18 mouse cellular contexts compared by ENCODE assay signal in genomic region chr17:28406471-28406870, GRCm38 (mm10). TPM values are rescaled to one million over a fixed set of nuclear protein-coding genes. Genes with fewer than 3 reads are reported as not detected.
A peak's percentile ranks its signal among the peaks of the same experiment; 100 is the strongest.
DNase-seq lines count a peak whose midpoint lies in the region; ATAC-seq lines count a peak whose summit lies in the region.
"Had no signal": no experiment of that assay in that cellular context is flagged by ENCODE, and none has a peak within 500 bp of the region (broad histone marks: within the 10 kb centered on the region; RNA-seq: fewer than 3 reads in every experiment).

No protein-coding gene starts in this region.

- H3K4me1 ChIP-seq in forebrain, embryonic 16.5 days (replicated peaks; ENCODE audit: control insufficient read depth, insufficient read depth, low read length): peaks cover 12% of the 10 kb centered on the region
- H3K4me1 ChIP-seq in heart, embryonic 10.5 days: no peaks in the 10 kb centered on the region
- H3K4me1 ChIP-seq: hindbrain, embryonic 10.5 days; intestine, embryonic 15.5 days; midbrain, embryonic 12.5 days; neural tube, embryonic 15.5 days had no signal

- H3K9me3 ChIP-seq in forebrain, embryonic 16.5 days (ENCODE audit: control insufficient read depth, low read length): no peaks in the 10 kb centered on the region
- no peaks in the 10 kb centered on the region for H3K9me3 ChIP-seq in heart, embryonic 10.5 days
- H3K9me3 ChIP-seq: hindbrain, embryonic 10.5 days; intestine, embryonic 15.5 days; limb, embryonic 13.5 days; neural tube, embryonic 15.5 days had no signal

- H3K27me3 ChIP-seq in forebrain, embryonic 16.5 days (replicated peaks; ENCODE audit: control insufficient read depth, insufficient read depth, low read length): no peaks in the 10 kb centered on the region
- H3K27me3 ChIP-seq in heart, embryonic 10.5 days (ENCODE audit: insufficient read depth, poor library complexity, severe bottlenecking): no peaks in the 10 kb centered on the region
- H3K27me3 ChIP-seq: intestine, embryonic 15.5 days; limb, embryonic 13.5 days; midbrain, embryonic 12.5 days; neural tube, embryonic 15.5 days had no signal

- H3K9ac ChIP-seq in forebrain, embryonic 16.5 days (replicated peaks; ENCODE audit: low read depth, low read length): no peak overlapping the region
- H3K9ac ChIP-seq: intestine, embryonic 15.5 days; limb, embryonic 13.5 days; liver, postnatal 0 days; midbrain, embryonic 12.5 days; neural tube, embryonic 15.5 days had no signal

- peak overlapping the region; percentile 56 for H3K27ac ChIP-seq in forebrain, embryonic 16.5 days (ENCODE audit: low read length)
- no peak overlapping the region for H3K27ac ChIP-seq in heart, embryonic 10.5 days
- H3K27ac ChIP-seq: hindbrain, embryonic 10.5 days; intestine, embryonic 15.5 days; limb, embryonic 13.5 days; midbrain, embryonic 12.5 days; neural tube, embryonic 15.5 days had no signal

- no peak overlapping the region for H3K4me3 ChIP-seq in forebrain, embryonic 16.5 days (replicated peaks; ENCODE audit: low read length)
- no peak overlapping the region for H3K4me3 ChIP-seq in heart, embryonic 10.5 days
- H3K4me3 ChIP-seq: hindbrain, embryonic 10.5 days; intestine, embryonic 15.5 days; limb, embryonic 13.5 days; midbrain, embryonic 12.5 days; neural tube, embryonic 15.5 days had no signal

- ATAC-seq in cerebellum, adult (ENCODE audit: insufficient number of reproducible peaks, low FRiP score, low TSS enrichment): peak; percentile 40; the same call in 1 of the 2 replicates
- ATAC-seq in forebrain, embryonic 16.5 days: peak; percentile 77
- ATAC-seq: intestine, embryonic 15.5 days; liver, postnatal 0 days had no signal

- peaks cover 4% of the 10 kb centered on the region; the same call in 1 of the 2 replicates for H3K36me3 ChIP-seq in forebrain, embryonic 16.5 days (ENCODE audit: control insufficient read depth, insufficient read depth)
- H3K36me3 ChIP-seq in heart, embryonic 10.5 days: peaks cover 37% of the 10 kb centered on the region

- H3K4me2 ChIP-seq in forebrain, embryonic 16.5 days (ENCODE audit: low read length): no peak overlapping the region
- H3K4me2 ChIP-seq: intestine, embryonic 15.5 days; limb, embryonic 13.5 days; midbrain, embryonic 12.5 days; neural tube, embryonic 15.5 days had no signal

- WGBS in forebrain, embryonic 16.5 days: 66% methylated on average over 7 of the region's 7 CpGs
- WGBS in heart, embryonic 10.5 days: 82% methylated on average over 7 of the region's 7 CpGs

- intact Hi-C loops in left cerebral cortex, postnatal 25 days (cut with DNase I): loop anchor here (5.0 kb wide), 1 partner anchor 51 kb away; no protein-coding TSS in a partner anchor

- no peak for DNase-seq in cerebellum, postnatal 36 days
- peak; percentile 42 to 79 for DNase-seq in left cerebral cortex, postnatal 25 days (ENCODE audit: low spot score in 2 of 2)
- DNase-seq in left cerebral cortex, adult 11 months (ENCODE audit: low spot score): no peak
- peak; percentile 56 to 63 for DNase-seq in layer of hippocampus, postnatal 36 days
- DNase-seq in kidney, adult 18-20 months: no peak
- no peak for DNase-seq in heart, embryonic 10.5 days (ENCODE audit: low spot score)
- DNase-seq: adrenal gland, postnatal 14 days; embryo, embryonic 11 days; liver, postnatal 0 days; lung, postnatal 4 days had no signal

RNA-seq across cellular contexts. Expression of gene Tulp1, which starts 41.4 kb away (rescaled TPM):
- not detected for total RNA-seq in left cerebral cortex, postnatal 25 days (2021)
- polyA plus RNA-seq in forebrain, embryonic 16.5 days (2015; fragmentation: Nextera tagmentation; extraction: Ambion mirVana): 1.5 and 1.7 TPM in 2 replicates
- total RNA-seq in layer of hippocampus, postnatal 36 days (2021): not detected
- polyA plus RNA-seq in heart, embryonic 10.5 days (2016; fragmentation: Nextera tagmentation; extraction: Ambion mirVana): 5.0 and 5.7 TPM in 2 replicates
- total RNA-seq: adrenal gland, postnatal 14 days; left cerebral cortex, adult 18-20 months had no signal

RNA-seq across cellular contexts. Expression of gene Tead3, which starts 55.9 kb away (rescaled TPM):
- 1 to 10 TPM; 2.2 to 3.1 TPM for total RNA-seq in left cerebral cortex, postnatal 25 days (2021)
- polyA plus RNA-seq in forebrain, embryonic 16.5 days (2015; fragmentation: Nextera tagmentation; extraction: Ambion mirVana): 1.5 and 1.8 TPM in 2 replicates
- 1 to 10 TPM; 1.7 to 3.7 TPM for total RNA-seq in layer of hippocampus, postnatal 36 days (2021)
- 6.3 and 6.5 TPM in 2 replicates for polyA plus RNA-seq in heart, embryonic 10.5 days (2016; fragmentation: Nextera tagmentation; extraction: Ambion mirVana)

Comparison
In these comparisons a context has a peak if more than half of its experiments do, and no peak if none do; other contexts are left out.
1. DNase-seq: peak in left cerebral cortex, postnatal 25 days (2 of 2) and layer of hippocampus, postnatal 36 days (2 of 2); none in cerebellum, postnatal 36 days (0 of 2), left cerebral cortex, adult 11 months (single experiment), kidney, adult 18-20 months (single experiment) and heart, embryonic 10.5 days (single experiment).